Mouse (Mus musculus) adrenal gland (tissue): ENCODE measurements around the gene Sfswap.
"Not testable (repeated sequence)": the region's sequence is repeated elsewhere in the genome, so short reads cannot be mapped to it uniquely, and the experiment has no call there.

ENCODE experiments used
- intact Hi-C: fragments of 180-260 bp; cut with DNase I; formaldehyde crosslinking; loops from one replicate; pipeline ENCODE4 v1.15.1; 2025

The Sfswap gene

GRCm38 (mm10) chr5:129583761-129584582 is 83.0 kb downstream of the Sfswap start, which contains the start of gene Mmp17:
Gene Mmp17 (plus strand): TSS chr5:129584169.
- intact Hi-C loops: loop anchor here (2.0 to 10.0 kb wide), 2 partner anchors 79 to 197 kb away; partner anchors contain the start of gene Sfswap

- intact Hi-C loops: loop anchor here (2.0 to 10.0 kb wide), 2 partner anchors 80 to 198 kb away; partner anchors contain the start of gene Sfswap
Measured at GRCm38 (mm10) chr5:129584583-129585541, 83.8 kb downstream of the Sfswap start.

- intact Hi-C loops: loop anchor here (2.0 to 10.0 kb wide), 3 partner anchors 81 to 407 kb away; partner anchors contain the start of gene Sfswap
Measured at GRCm38 (mm10) chr5:129586016-129586415, 85.0 kb downstream of the Sfswap start.

DNA sequence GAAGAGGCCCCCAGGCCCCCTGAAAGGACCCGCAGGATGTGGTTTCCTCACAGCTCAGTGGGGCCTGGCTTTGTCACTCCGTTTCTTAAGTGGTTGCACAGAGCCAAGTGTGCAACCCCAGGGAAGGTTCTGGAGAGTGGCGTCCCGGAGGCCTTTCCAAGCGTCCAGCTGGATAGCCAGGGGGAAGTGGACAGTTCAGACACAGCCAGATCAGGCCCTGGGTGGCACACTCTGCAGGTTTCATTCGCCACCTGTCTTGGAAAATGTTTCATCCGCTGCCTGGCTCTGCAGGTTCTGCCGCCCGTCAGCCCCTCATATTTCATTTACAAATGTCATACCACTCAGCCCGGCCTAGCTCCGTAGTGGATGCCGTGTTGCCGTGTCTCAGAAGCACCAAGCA is 85.5 kb downstream of the Sfswap start:
- intact Hi-C loops: loop anchor here (2.0 to 10.0 kb wide), 3 partner anchors 82 to 408 kb away; partner anchors contain the start of gene Sfswap

- intact Hi-C loops: loop anchor here (5.0 kb wide), 1 partner anchor 529 kb away; no protein-coding TSS in a partner anchor
Measured at GRCm38 (mm10) chr5:129590915-129591314, 89.9 kb downstream of the Sfswap start.

GRCm38 (mm10) chr5:129594116-129595114 is 93.4 kb downstream of the Sfswap start:
- intact Hi-C loops: loop anchor here (2.0 to 5.0 kb wide), 2 partner anchors 416 to 532 kb away; no protein-coding TSS in a partner anchor

DNA sequence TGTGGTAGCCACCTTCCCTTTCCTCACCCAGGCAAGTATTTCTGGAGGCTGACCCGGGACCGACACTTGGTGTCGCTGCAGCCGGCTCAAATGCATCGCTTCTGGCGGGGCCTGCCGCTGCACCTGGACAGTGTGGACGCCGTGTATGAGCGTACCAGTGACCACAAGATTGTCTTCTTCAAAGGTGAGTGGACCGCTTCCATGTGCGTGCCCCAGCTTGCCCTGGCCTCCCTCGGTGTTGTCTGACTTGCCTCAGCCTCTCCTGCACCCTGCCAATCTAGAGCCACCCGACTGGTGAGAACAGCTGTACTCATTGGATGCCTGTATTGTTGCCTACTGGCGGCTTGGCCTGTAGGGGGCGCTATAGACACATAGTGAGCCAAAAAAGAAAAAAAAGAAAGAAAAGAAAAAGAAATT is 101.1 kb downstream of the Sfswap start:
- intact Hi-C loops: no loop called here

DNA sequence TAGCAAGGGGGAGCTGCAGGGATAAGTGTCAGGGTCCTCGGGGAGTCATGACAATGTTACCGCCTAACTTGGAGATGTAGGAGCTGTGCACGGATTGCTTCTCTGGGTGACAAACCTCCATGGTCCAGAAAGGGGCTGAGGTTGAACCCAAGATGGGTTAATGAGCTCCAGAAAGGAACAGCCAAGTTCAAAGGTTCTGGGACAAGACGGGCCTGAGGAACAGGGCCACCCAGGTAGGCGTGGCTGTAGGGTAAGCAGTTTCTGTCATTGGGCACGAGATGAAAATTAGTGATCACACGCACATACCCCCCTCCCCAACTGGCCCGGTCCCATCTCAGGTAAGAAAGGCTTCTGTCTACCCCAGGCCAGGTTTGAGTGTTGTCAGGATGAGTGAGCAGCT is 106.5 kb downstream of the Sfswap start:
- intact Hi-C loops: no loop called here

- intact Hi-C loops: loop anchor here (1.0 kb wide), 1 partner anchor 130 kb away; no protein-coding TSS in a partner anchor
Measured at GRCm38 (mm10) chr5:129611060-129611459, 110.0 kb downstream of the Sfswap start.

DNA sequence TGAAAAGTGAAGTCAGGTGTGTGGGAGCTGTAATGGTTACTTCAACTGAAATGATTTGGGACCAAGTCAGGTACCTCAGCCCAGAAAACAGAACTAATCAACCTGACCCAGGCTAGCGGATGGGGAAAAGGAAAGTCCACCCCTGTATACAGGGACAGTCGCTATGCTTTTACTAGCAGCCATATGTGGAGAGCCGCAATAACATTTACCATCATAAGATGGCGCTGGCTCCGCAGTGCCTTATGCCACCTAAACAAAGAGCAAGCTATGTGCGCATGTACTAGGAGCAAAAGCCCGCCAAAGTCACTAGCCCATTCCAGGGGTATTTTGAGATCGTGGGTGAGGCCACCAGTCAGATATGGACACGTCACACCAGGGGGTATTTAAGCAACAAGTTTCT is 119.6 kb downstream of the Sfswap start:
- intact Hi-C loops: not testable (repeated sequence)
